Mouse (Mus musculus): ENCODE measurements at regions not wholly inside any gene's neighbourhood (a gene's known extent, or its start where the extent isn't known, plus 50 kb on each side); places are given as distances from the start of the nearest gene placed in this dataset.

DNA sequence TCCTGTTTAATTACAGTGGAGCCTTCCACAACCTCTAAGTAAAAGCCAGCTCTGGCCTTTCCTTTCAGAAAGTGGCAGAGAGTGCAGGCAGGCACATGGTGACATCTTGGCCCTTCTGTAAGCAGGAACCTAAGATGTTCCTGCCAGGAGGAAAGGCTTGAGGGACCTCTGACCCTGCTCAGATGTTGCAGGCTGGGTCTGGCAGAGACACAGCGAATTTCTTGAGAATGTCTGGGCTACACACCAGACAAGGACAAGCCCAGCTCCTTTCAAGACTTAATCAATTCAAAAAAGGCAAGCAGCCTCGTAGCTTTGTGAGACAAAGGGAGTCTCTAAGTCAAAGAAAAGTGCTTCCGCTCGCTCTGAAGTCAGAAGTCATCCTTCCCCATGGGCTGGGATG, 79.2 kb upstream of the 4930583I09Rik start:
- peak in 1 of 2 experiments; percentile 29 for DNase-seq

GRCm38 (mm10) chr17:64914302-64914701, 78.4 kb upstream of the 4930583I09Rik start:
- peak; percentile 30 to 45 for DNase-seq

- no peak for DNase-seq
Measured at GRCm38 (mm10) chr17:64908671-64909070, 72.8 kb upstream of the 4930583I09Rik start.

GRCm38 (mm10) chr17:64901721-64902623, 66.1 kb upstream of the 4930583I09Rik start:
- no peak for DNase-seq

DNA sequence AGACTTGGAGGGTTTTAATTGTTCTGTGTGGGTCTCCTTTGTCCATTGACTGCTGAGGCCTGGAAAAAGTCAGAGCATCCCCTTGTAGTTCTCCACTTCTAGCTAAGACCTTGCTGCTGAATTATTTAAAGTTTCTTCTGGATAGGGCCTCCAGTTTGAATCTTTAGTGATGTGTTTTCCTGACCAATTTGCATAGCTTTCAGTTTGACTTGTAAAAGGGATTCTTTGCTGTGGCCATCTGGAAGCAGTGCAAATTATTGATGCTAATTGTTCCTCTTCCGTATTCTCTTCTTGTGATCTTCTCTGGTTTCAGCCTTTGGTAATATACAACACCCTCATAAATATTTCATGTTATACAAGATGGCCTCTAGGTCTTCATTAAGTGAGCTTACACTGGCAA, 61.6 kb upstream of the 4930583I09Rik start:
- DNase-seq, result no peak

GRCm38 (mm10) chr17:64895886-64896285, 60.0 kb upstream of the 4930583I09Rik start:
- no peak for DNase-seq

DNA sequence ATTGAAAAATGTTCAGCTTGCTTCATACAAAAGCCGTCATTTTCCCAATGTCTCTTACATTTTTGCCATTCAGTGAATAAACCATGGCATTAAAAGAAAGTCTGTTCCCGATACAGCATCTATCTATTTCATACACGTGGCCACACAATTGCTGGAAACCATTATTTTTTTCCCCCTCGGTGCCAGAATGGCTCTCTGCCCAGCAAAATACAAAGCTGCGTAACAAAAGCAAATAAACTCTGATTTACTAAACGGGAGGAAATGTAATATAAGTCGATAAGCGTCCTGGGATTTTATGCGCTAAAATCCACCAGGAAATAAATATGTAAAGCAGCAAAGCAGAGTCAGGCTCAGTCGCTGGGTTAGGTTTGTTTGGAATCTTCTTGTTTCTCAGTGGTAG, 59.6 kb upstream of the 4930583I09Rik start:
- no peak for DNase-seq

GRCm38 (mm10) chr17:64893182-64893902, 57.5 kb upstream of the 4930583I09Rik start:
- DNase-seq, result no peak

All from lung, postnatal 4 days (tissue).